Mouse (Mus musculus) liver, postnatal 0 days (tissue): Measurements from ENCODE around the gene Traip. TPM values are rescaled to one million over a fixed set of nuclear protein-coding genes. Genes with fewer than 3 reads are reported as not detected.

Experiments
- ATAC-seq: fragments of 200-750 bp; cut with Nextera tagmentation; 2 replicates; pipeline ENCODE4 v1.8.0; 2017; ENCODE audit warnings: mild to moderate bottlenecking, moderate library complexity
- DNase-seq: peaks from one replicate; pipeline ENCODE4 v3.0.0-alpha.2; 2016
- H3K27ac ChIP-seq: fragments of 300-500 bp; sonication (generic); 2 replicates; pipeline ENCODE4 v1.5.1; 2014; ENCODE audit warnings: antibody characterized with exemption, moderate library complexity, mild to moderate bottlenecking, low read depth
- H3K27me3 ChIP-seq: fragments of 300-500 bp; sonication (generic); 2 replicates; pipeline ENCODE4 v1.6.1; 2014; ENCODE audit warnings: low read length, control low read depth, mixed read lengths; ENCODE audit not compliant: insufficient read depth
- H3K36me3 ChIP-seq: fragments of 300-500 bp; sonication (generic); replicated peaks from 2 replicates; pipeline ENCODE4 v1.6.1; 2014; ENCODE audit warnings: mild to moderate bottlenecking, control low read depth, low read length, moderate library complexity, mixed read lengths; ENCODE audit not compliant: insufficient read depth
- H3K4me1 ChIP-seq: fragments of 300-500 bp; sonication (generic); 2 replicates; pipeline ENCODE4 v1.6.1; 2014; ENCODE audit warnings: antibody characterized with exemption, mild to moderate bottlenecking, control low read depth; ENCODE audit not compliant: insufficient read depth
- H3K4me2 ChIP-seq: fragments of 300-500 bp; sonication (generic); 2 replicates; pipeline ENCODE4 v1.6.1; 2014; ENCODE audit warnings: low read depth, mild to moderate bottlenecking, low read length, moderate library complexity, mixed read lengths
- H3K4me3 ChIP-seq: fragments of 300-500 bp; sonication (generic); 2 replicates; pipeline ENCODE4 v1.5.1; 2014; ENCODE audit warnings: low read depth, low read length
- H3K9ac ChIP-seq: fragments of 300-500 bp; sonication (generic); replicated peaks from 2 replicates; pipeline ENCODE4 v1.6.1; 2014; ENCODE audit warnings: mild to moderate bottlenecking, moderate library complexity
- H3K9me3 ChIP-seq: fragments of 300-500 bp; sonication (generic); 2 replicates; pipeline ENCODE4 v1.6.1; 2016; ENCODE audit warnings: mild to moderate bottlenecking, control low read depth, low read length, mixed read lengths
- CTCF ChIP-seq: sonication (generic); IDR thresholded peaks from 2 replicates; pipeline ENCODE4 v1.5.1; 2016; ENCODE audit warnings: antibody characterized with exemption, low read depth
- EP300 ChIP-seq: IDR thresholded peaks from 2 replicates; pipeline ENCODE4 v1.6.1; 2016; ENCODE audit warnings: antibody characterized with exemption, low read depth, mild to moderate bottlenecking
- WGBS: fragments of 180-500 bp; shearing (Covaris S2); extraction: QIAGEN DNeasy Blood & Tissue Kit; methylation state at CpG from one replicate; pipeline ENCODE4 v1.1.7; 2014; ENCODE audit not compliant: insufficient replicate concordance; 5-methylcytosine and 5-hydroxymethylcytosine counted together
- polyA plus RNA-seq: library from polyadenylated mRNA; unstranded; fragments of >200 nt; fragmentation: Nextera tagmentation; extraction: Ambion mirVana; gene quantifications from 2 replicates; pipeline ENCODE4 v1.2.1, GENCODE M21; 2015

The Traip gene
- polyA plus RNA-seq, 1 experiment from 2014 or later = 6.5 TPM

- H3K36me3 ChIP-seq = no peaks in the 10 kb centered on the region
- no peaks in the 10 kb centered on the region for H3K9me3 ChIP-seq
- ATAC-seq (peak; percentile 94), DNase-seq (peak; percentile 93)
- peak overlapping the region; percentile 70 for H3K4me2 ChIP-seq
- no peaks in the 10 kb centered on the region for H3K27me3 ChIP-seq
- peak overlapping the region; percentile 59 for H3K9ac ChIP-seq
- TF ChIP-seq EP300 (peak; percentile 61), CTCF (no peak)
- peaks cover 14% of the 10 kb centered on the region for H3K4me1 ChIP-seq
- peak overlapping the region; percentile 75 for H3K27ac ChIP-seq
- peak overlapping the region; percentile 70 for H3K4me3 ChIP-seq
- 16% methylated on average over 45 of the region's 45 CpGs for WGBS
These were observed 772 bp downstream of the Traip start for GRCm38 (mm10) chr9:107950460-107951355.

GRCm38 (mm10) chr9:107955613-107956289, 5.8 kb downstream of the Traip start:
- Histone ChIP-seq H3K36me3 (peaks cover 12% of the 10 kb centered on the region; the same call in 1 of the 2 replicates), H3K27me3 (no peaks in the 10 kb centered on the region), H3K4me2 (no peak overlapping the region), H3K9me3 (no peaks in the 10 kb centered on the region), H3K4me3 (no peak overlapping the region), H3K9ac (no peak overlapping the region), H3K27ac (no peak overlapping the region), H3K4me1 (peaks cover 5% of the 10 kb centered on the region; the same call in 1 of the 2 replicates)
- DNase-seq = no peak
- TF ChIP-seq CTCF = no peak
- no peak for TF ChIP-seq EP300
- WGBS = 81% methylated on average over 6 of the region's 6 CpGs
- ATAC-seq = peak; percentile 72

GRCm38 (mm10) chr9:107957141-107957540, 7.2 kb downstream of the Traip start:
- H3K4me1 ChIP-seq = no peaks in the 10 kb centered on the region
- no peak overlapping the region for H3K9ac ChIP-seq
- no peak for DNase-seq
- H3K36me3 ChIP-seq = peaks cover 22% of the 10 kb centered on the region; the same call in 1 of the 2 replicates
- no peak overlapping the region for H3K4me2 ChIP-seq
- TF ChIP-seq CTCF (no peak), EP300 (no peak)
- H3K27ac ChIP-seq = no peak overlapping the region
- 66% methylated on average over 6 of the region's 6 CpGs for WGBS
- H3K9me3 ChIP-seq = no peaks in the 10 kb centered on the region
- H3K27me3 ChIP-seq = no peaks in the 10 kb centered on the region
- no peak for ATAC-seq
- H3K4me3 ChIP-seq = no peak overlapping the region

DNA sequence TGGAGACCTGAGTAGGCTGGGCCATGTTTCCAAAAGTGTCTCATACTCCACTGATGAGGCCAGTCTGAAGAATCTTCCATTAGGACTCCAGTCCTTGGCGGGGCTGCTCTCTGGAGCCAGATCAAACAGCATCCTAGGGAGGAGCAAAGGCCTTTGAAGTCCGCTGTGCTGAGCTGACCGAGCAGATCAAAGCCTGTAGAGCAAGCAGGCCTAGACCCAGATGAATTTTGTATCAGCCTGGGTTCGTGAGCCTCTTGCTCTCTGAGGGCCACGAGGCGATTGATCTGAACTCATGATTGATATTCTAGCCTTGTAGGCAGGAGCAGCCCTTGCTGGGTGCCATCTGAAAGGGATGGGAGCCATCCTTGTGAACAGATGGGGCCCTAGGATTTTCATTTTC, 10.0 kb downstream of the Traip start:
- H3K4me1 ChIP-seq = no peaks in the 10 kb centered on the region
- H3K36me3 ChIP-seq = peaks cover 30% of the 10 kb centered on the region
- WGBS = 72% methylated on average over 6 of the region's 6 CpGs
- H3K4me2 ChIP-seq = no peak overlapping the region
- no peak overlapping the region for H3K4me3 ChIP-seq
- DNase-seq (no peak), ATAC-seq (no peak)
- no peak for TF ChIP-seq CTCF
- no peak for TF ChIP-seq EP300
- no peak overlapping the region for H3K9ac ChIP-seq
- H3K27ac ChIP-seq = no peak overlapping the region
- H3K27me3 ChIP-seq = no peaks in the 10 kb centered on the region
- H3K9me3 ChIP-seq = no peaks in the 10 kb centered on the region

DNA sequence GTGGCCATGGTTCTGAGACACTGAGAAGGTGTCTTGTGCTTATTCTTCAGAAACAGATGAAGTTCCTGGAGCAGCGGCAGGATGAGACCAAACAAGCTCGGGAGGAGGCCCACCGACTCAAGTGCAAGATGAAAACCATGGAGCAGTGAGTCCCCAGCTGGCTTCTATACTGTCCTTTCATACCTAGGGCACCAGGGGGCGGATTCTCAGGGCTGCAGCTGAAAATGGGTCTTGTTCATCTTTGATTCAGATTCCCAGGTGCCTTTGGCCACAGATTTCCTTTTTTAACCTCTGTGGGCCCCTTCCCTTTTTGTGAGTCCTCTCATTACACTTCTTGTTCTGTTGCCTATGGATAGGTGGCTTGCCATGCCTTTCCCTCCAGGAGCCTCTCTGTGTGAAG, 11.0 kb downstream of the Traip start:
- Histone ChIP-seq H3K9me3 (no peaks in the 10 kb centered on the region), H3K9ac (no peak overlapping the region), H3K36me3 (peaks cover 30% of the 10 kb centered on the region), H3K4me2 (no peak overlapping the region), H3K27ac (no peak overlapping the region), H3K27me3 (no peaks in the 10 kb centered on the region), H3K4me1 (no peaks in the 10 kb centered on the region), H3K4me3 (no peak overlapping the region)
- ATAC-seq (no peak), DNase-seq (no peak)
- TF ChIP-seq EP300 = no peak
- peak; percentile 54 for TF ChIP-seq CTCF
- WGBS = 69% methylated on average over 4 of the region's 4 CpGs

GRCm38 (mm10) chr9:107961351-107961762, 11.4 kb downstream of the Traip start:
- Histone ChIP-seq H3K4me3 (no peak overlapping the region), H3K27me3 (no peaks in the 10 kb centered on the region), H3K4me1 (no peaks in the 10 kb centered on the region), H3K27ac (no peak overlapping the region), H3K4me2 (no peak overlapping the region), H3K9ac (no peak overlapping the region), H3K36me3 (peaks cover 26% of the 10 kb centered on the region), H3K9me3 (no peaks in the 10 kb centered on the region)
- 90% methylated on average over 10 of the region's 10 CpGs for WGBS
- TF ChIP-seq EP300 (no peak), CTCF (no peak)
- DNase-seq = no peak
- no peak for ATAC-seq
